Mouse (Mus musculus): Measurements from ENCODE around the gene Smim14. TPM values are rescaled to one million over a fixed set of nuclear protein-coding genes. Genes with fewer than 3 reads are reported as not detected.

The Smim14 gene
- polyA plus RNA-seq, 1 experiment: 120 TPM

GRCm38 (mm10) chr5:65525674-65526443 lies 11.1 kb downstream of the Smim14 start:
- H3K27me3 ChIP-seq (ENCODE audit: control insufficient read depth, insufficient read depth, low read length): no peaks in the 10 kb centered on the region
- no peaks in the 10 kb centered on the region for H3K36me3 ChIP-seq (ENCODE audit: control insufficient read depth, insufficient read depth, low read length)
- WGBS: 71% methylated on average over 8 of the region's 8 CpGs
- H3K4me1 ChIP-seq (ENCODE audit: control insufficient read depth, insufficient read depth, insufficient read length): no peaks in the 10 kb centered on the region
- peak in 1 of 2 experiments; percentile 56 for DNase-seq (ENCODE audit: low read depth in 1 of 2, low spot score in 2 of 2)
- H3K4me3 ChIP-seq (ENCODE audit: extremely low read depth, insufficient read depth, insufficient read length): no peak overlapping the region
- TF ChIP-seq POLR2A (IDR thresholded peaks at IDR 0.05; ENCODE audit: low read depth, low read length) (no peak), CTCF (IDR thresholded peaks at IDR 0.05; ENCODE audit: extremely low read depth, insufficient read depth, insufficient read length, insufficient replicate concordance) (peak; percentile 63; the same call in 1 of the 2 replicates)
- no peak overlapping the region for H3K27ac ChIP-seq (ENCODE audit: insufficient read depth, low read length)

DNA sequence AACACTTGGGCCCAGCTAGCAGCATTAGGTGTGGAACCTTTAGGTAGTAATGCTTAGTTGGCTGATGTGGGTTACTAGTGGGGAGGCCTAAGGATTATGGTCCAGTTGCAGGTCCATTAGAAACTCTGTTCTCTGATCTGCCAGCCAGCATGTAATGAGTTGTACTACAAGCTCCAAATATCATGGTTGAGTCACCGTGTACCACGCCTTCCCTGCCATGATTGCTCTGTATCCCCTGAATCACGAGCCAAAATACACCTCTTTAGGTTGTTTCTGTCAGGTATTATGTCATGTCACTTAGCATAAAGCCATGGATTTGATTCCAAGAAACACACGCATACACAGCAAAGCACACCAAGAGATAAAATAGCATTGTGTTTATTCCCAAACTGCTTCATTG lies 12.2 kb downstream of the Smim14 start:
- 86% methylated on average over 4 of the region's 4 CpGs for WGBS
- H3K27me3 ChIP-seq (ENCODE audit: control insufficient read depth, insufficient read depth, low read length): no peaks in the 10 kb centered on the region
- no peaks in the 10 kb centered on the region for H3K36me3 ChIP-seq (ENCODE audit: control insufficient read depth, insufficient read depth, low read length)
- H3K4me3 ChIP-seq (ENCODE audit: extremely low read depth, insufficient read depth, insufficient read length): no peak overlapping the region
- DNase-seq (ENCODE audit: low read depth in 1 of 2, low spot score in 2 of 2): no peak
- no peak overlapping the region for H3K27ac ChIP-seq (ENCODE audit: insufficient read depth, low read length)
- H3K4me1 ChIP-seq (ENCODE audit: control insufficient read depth, insufficient read depth, insufficient read length): no peaks in the 10 kb centered on the region
- TF ChIP-seq POLR2A (IDR thresholded peaks at IDR 0.05; ENCODE audit: low read depth, low read length): no peak
- no peak for TF ChIP-seq CTCF (IDR thresholded peaks at IDR 0.05; ENCODE audit: extremely low read depth, insufficient read depth, insufficient read length, insufficient replicate concordance)

DNA sequence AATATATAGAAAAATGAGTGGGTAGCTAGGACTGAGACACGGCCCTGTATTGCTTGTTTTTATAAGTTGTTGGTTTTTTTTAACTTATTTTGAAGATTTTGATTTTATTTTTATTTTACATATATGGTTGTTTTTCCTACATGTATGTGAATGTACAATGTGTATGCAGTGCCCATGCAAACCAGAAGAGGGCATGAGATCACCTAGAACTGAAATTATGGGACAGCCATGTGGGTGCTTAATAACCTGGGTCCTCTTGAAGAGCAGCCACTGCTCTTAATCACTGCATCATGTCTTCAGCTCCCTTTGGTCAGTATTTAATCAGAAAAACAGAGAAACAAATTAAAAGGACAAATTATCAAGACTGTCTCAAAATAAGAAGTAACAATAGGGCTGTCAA lies 15.2 kb downstream of the Smim14 start:
- DNase-seq (ENCODE audit: low read depth in 1 of 2, low spot score in 2 of 2): no peak
- no peaks in the 10 kb centered on the region for H3K4me1 ChIP-seq (ENCODE audit: control insufficient read depth, insufficient read depth, insufficient read length)
- TF ChIP-seq POLR2A (IDR thresholded peaks at IDR 0.05; ENCODE audit: low read depth, low read length) (no peak), CTCF (IDR thresholded peaks at IDR 0.05; ENCODE audit: extremely low read depth, insufficient read depth, insufficient read length, insufficient replicate concordance) (no peak)
- H3K27me3 ChIP-seq (ENCODE audit: control insufficient read depth, insufficient read depth, low read length): no peaks in the 10 kb centered on the region
- 79% methylated on average over 1 of the region's 1 CpGs for WGBS
- no peak overlapping the region for H3K27ac ChIP-seq (ENCODE audit: insufficient read depth, low read length)
- no peaks in the 10 kb centered on the region for H3K36me3 ChIP-seq (ENCODE audit: control insufficient read depth, insufficient read depth, low read length)
- H3K4me3 ChIP-seq (ENCODE audit: extremely low read depth, insufficient read depth, insufficient read length): no peak overlapping the region

GRCm38 (mm10) chr5:65514635-65515278 lies 22.2 kb downstream of the Smim14 start:
- TF ChIP-seq CTCF (IDR thresholded peaks at IDR 0.05; ENCODE audit: extremely low read depth, insufficient read depth, insufficient read length, insufficient replicate concordance): no peak
- no peak for TF ChIP-seq POLR2A (IDR thresholded peaks at IDR 0.05; ENCODE audit: low read depth, low read length)
- Histone ChIP-seq H3K27me3 (ENCODE audit: control insufficient read depth, insufficient read depth, low read length) (no peaks in the 10 kb centered on the region), H3K4me1 (ENCODE audit: control insufficient read depth, insufficient read depth, insufficient read length) (peaks cover 12% of the 10 kb centered on the region), H3K27ac (ENCODE audit: insufficient read depth, low read length) (peak overlapping the region; percentile 61), H3K36me3 (ENCODE audit: control insufficient read depth, insufficient read depth, low read length) (no peaks in the 10 kb centered on the region), H3K4me3 (ENCODE audit: extremely low read depth, insufficient read depth, insufficient read length) (no peak overlapping the region)
- peak; percentile 33 to 72 for DNase-seq (ENCODE audit: low read depth in 1 of 2, low spot score in 2 of 2)
- 4% methylated on average over 5 of the region's 5 CpGs for WGBS

DNA sequence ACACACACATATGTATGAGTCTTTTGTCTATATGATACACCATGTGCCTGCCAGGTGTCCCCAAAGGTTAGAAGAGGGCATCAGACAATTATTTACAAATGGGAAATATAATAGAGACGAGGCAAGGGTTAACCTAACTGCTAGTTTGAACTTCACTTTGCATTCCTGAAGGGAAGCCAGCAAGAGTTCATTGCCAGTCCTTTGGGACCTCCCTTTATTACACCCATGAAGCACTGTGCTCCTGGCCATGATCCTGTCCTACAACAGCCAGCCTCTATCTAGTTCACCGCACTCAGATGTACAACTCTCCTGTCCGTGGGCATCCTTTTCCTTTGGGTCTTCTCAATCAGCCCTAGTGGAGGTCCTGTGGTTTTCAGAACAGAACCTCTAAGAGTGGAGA lies 23.5 kb downstream of the Smim14 start:
- Histone ChIP-seq H3K27ac (ENCODE audit: insufficient read depth, low read length) (no peak overlapping the region), H3K27me3 (ENCODE audit: control insufficient read depth, insufficient read depth, low read length) (no peaks in the 10 kb centered on the region), H3K4me1 (ENCODE audit: control insufficient read depth, insufficient read depth, insufficient read length) (peaks cover 12% of the 10 kb centered on the region), H3K36me3 (ENCODE audit: control insufficient read depth, insufficient read depth, low read length) (no peaks in the 10 kb centered on the region), H3K4me3 (ENCODE audit: extremely low read depth, insufficient read depth, insufficient read length) (no peak overlapping the region)
- DNase-seq (ENCODE audit: low read depth in 1 of 2, low spot score in 2 of 2): no peak
- WGBS: 58% methylated on average over 3 of the region's 3 CpGs
- TF ChIP-seq CTCF (IDR thresholded peaks at IDR 0.05; ENCODE audit: extremely low read depth, insufficient read depth, insufficient read length, insufficient replicate concordance): no peak
- no peak for TF ChIP-seq POLR2A (IDR thresholded peaks at IDR 0.05; ENCODE audit: low read depth, low read length)

- no peaks in the 10 kb centered on the region for H3K36me3 ChIP-seq (ENCODE audit: control insufficient read depth, insufficient read depth, low read length)
- TF ChIP-seq POLR2A (IDR thresholded peaks at IDR 0.05; ENCODE audit: low read depth, low read length) (no peak), CTCF (IDR thresholded peaks at IDR 0.05; ENCODE audit: extremely low read depth, insufficient read depth, insufficient read length, insufficient replicate concordance) (no peak)
- no peak overlapping the region for H3K27ac ChIP-seq (ENCODE audit: insufficient read depth, low read length)
- H3K4me3 ChIP-seq (ENCODE audit: extremely low read depth, insufficient read depth, insufficient read length): no peak overlapping the region
- WGBS: 84% methylated on average over 8 of the region's 8 CpGs
- H3K4me1 ChIP-seq (ENCODE audit: control insufficient read depth, insufficient read depth, insufficient read length): no peaks in the 10 kb centered on the region
- no peaks in the 10 kb centered on the region for H3K27me3 ChIP-seq (ENCODE audit: control insufficient read depth, insufficient read depth, low read length)
- DNase-seq (ENCODE audit: low read depth in 1 of 2, low spot score in 2 of 2): no peak
These were observed 28.6 kb downstream of the Smim14 start for GRCm38 (mm10) chr5:65508395-65508794.

DNA sequence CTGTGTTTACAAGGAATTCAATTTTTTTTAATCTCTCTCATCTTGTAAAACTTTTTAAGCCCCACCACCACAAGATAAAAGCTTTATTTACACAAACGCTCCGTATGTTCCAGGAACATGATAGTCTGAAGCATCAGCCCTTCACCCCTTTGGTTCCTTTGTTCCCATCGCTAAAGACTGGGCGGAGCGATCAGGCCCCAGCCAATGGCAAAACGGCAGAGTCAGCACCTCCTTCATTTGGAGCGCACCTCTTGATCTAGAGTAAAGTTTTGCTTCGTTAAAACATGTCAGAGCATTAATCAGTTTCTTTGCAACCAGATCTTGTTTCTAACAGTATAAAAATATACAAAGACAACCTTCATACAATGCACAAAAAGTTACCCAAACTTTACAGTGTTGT lies 31.2 kb downstream of the Smim14 start:
- DNase-seq (ENCODE audit: low read depth in 1 of 2, low spot score in 2 of 2): no peak
- H3K4me3 ChIP-seq (ENCODE audit: extremely low read depth, insufficient read depth, insufficient read length): no peak overlapping the region
- H3K36me3 ChIP-seq (ENCODE audit: control insufficient read depth, insufficient read depth, low read length): no peaks in the 10 kb centered on the region
- H3K4me1 ChIP-seq (ENCODE audit: control insufficient read depth, insufficient read depth, insufficient read length): no peaks in the 10 kb centered on the region
- TF ChIP-seq POLR2A (IDR thresholded peaks at IDR 0.05; ENCODE audit: low read depth, low read length) (no peak), CTCF (IDR thresholded peaks at IDR 0.05; ENCODE audit: extremely low read depth, insufficient read depth, insufficient read length, insufficient replicate concordance) (no peak)
- no peak overlapping the region for H3K27ac ChIP-seq (ENCODE audit: insufficient read depth, low read length)
- H3K27me3 ChIP-seq (ENCODE audit: control insufficient read depth, insufficient read depth, low read length): no peaks in the 10 kb centered on the region
- WGBS: 27% methylated on average over 8 of the region's 8 CpGs

Data from spleen, adult 2 months (tissue).